15 mouse cellular contexts compared by ENCODE assay signal in genomic region chr17:80786061-80786851, GRCm38 (mm10). TPM values are rescaled to one million over a fixed set of nuclear protein-coding genes. Genes with fewer than 3 reads are reported as not detected.
DNase-seq lines count a peak whose midpoint lies in the region; ATAC-seq and TF ChIP-seq lines count a peak whose summit lies in the region.
"Had no signal": no experiment of that assay in that cellular context is flagged by ENCODE, and none has a peak within 500 bp of the region (broad histone marks: within the 10 kb centered on the region; RNA-seq: fewer than 3 reads in every experiment).

No protein-coding gene starts in this region.

- ATAC-seq in lung, embryonic 16.5 days (ENCODE audit: low read depth), result peak; percentile 84

- TF ChIP-seq EP300 in heart, adult 2 months (IDR thresholded peaks at IDR 0.05; ENCODE audit: insufficient read depth, low read depth, low read length), result peak; percentile 85

- intact Hi-C loops in heart, adult 2 months (cut with DNase I), result loop anchor here (5.0 kb wide), 1 partner anchor 34 kb away; no protein-coding TSS in a partner anchor
- intact Hi-C loops in heart, postnatal 14 days (cut with DNase I), result no loop called here

- H3K27me3 ChIP-seq in heart, adult 2 months (ENCODE audit: control insufficient read depth, insufficient read depth, low read length), result no peaks in the 10 kb centered on the region
- no peaks in the 10 kb centered on the region for H3K27me3 ChIP-seq in lung, embryonic 16.5 days (ENCODE audit: control insufficient read depth, insufficient read depth, low read depth, low read length)

- no peak overlapping the region for H3K4me2 ChIP-seq in lung, embryonic 16.5 days (ENCODE audit: low read depth, low read length)

- TF ChIP-seq CTCF in heart, adult 2 months (IDR thresholded peaks at IDR 0.05), result no peak

- no peak overlapping the region for H3K27ac ChIP-seq in heart, adult 2 months
- H3K27ac ChIP-seq in lung, embryonic 16.5 days (ENCODE audit: low read length), result peak overlapping the region; percentile 92

- H3K4me1 ChIP-seq in heart, adult 2 months (ENCODE audit: control insufficient read depth, insufficient read depth, low read length), result peaks cover 10% of the 10 kb centered on the region
- H3K4me1 ChIP-seq in lung, embryonic 16.5 days (replicated peaks; ENCODE audit: control insufficient read depth, insufficient read depth, low read length), result peaks cover 37% of the 10 kb centered on the region

- TF ChIP-seq POLR2A in heart, adult 2 months (IDR thresholded peaks at IDR 0.05; ENCODE audit: insufficient read depth, low read depth, low read length), result no peak

- H3K4me3 ChIP-seq in heart, adult 2 months, result no peak overlapping the region
- H3K4me3 ChIP-seq in lung, embryonic 16.5 days (ENCODE audit: low read length), result no peak overlapping the region
- H3K4me3 ChIP-seq: erythroblast, embryonic 14.5 days had no signal

- no peak for DNase-seq in heart, adult 2 months
- no peak for DNase-seq in heart, postnatal 14 days
- DNase-seq in ES-CJ7 (ENCODE audit: low read depth, low spot score), result peak; percentile 81
- DNase-seq in kidney, adult 8-10 months, result peak; percentile 55 to 76
- no peak for DNase-seq in T-cell, adult 2 months (ENCODE audit: low spot score)
- no peak for DNase-seq in layer of hippocampus, postnatal 10 days (ENCODE audit: low spot score in 2 of 2)
- no peak for DNase-seq in frontal cortex, adult 2 months (ENCODE audit: extremely low spot score in 1 of 2, low spot score in 1 of 2)
- DNase-seq: cerebellum, postnatal 10 days; gastrocnemius, postnatal 10 days; heart, postnatal 4 days; layer of hippocampus, adult 9-11 months; retina, postnatal 1 day; thymus, postnatal 36 days had no signal

- peaks cover 8% of the 10 kb centered on the region for H3K36me3 ChIP-seq in heart, adult 2 months (ENCODE audit: control insufficient read depth, insufficient read depth, low read length)
- H3K36me3 ChIP-seq in lung, embryonic 16.5 days (ENCODE audit: control insufficient read depth, insufficient read depth, low read length), result no peaks in the 10 kb centered on the region

- no peak overlapping the region for H3K9ac ChIP-seq in heart, adult 2 months (ENCODE audit: low read depth, low read length)
- H3K9ac ChIP-seq in lung, embryonic 16.5 days (ENCODE audit: low read length), result no peak overlapping the region

- WGBS in heart, adult 2 months, result 63% methylated on average over 8 of the region's 8 CpGs
- WGBS in lung, embryonic 16.5 days, result 21% methylated on average over 8 of the region's 8 CpGs

- H3K79me2 ChIP-seq in heart, adult 2 months (replicated peaks; ENCODE audit: control insufficient read depth, insufficient read depth, low read length), result no peaks in the 10 kb centered on the region

- no peaks in the 10 kb centered on the region for H3K9me3 ChIP-seq in lung, embryonic 16.5 days (ENCODE audit: control insufficient read depth, low read length)

RNA-seq across cellular contexts. Expression of gene Map4k3, which starts 58.0 kb away (rescaled TPM):
- 10 to 100 TPM; 24.4 to 24.7 TPM for total RNA-seq in heart, adult 2 months (2021)
- 12.8 and 20.3 TPM in 2 replicates for polyA plus RNA-seq in heart, adult 2 months (2012; rRNA removed)
- total RNA-seq in heart, postnatal 14 days (2021), result 10 to 100 TPM; 30.0 to 34.6 TPM
- polyA plus RNA-seq in lung, embryonic 16.5 days (2015; fragmentation: Nextera tagmentation; extraction: Ambion mirVana), result 42.5 and 44.0 TPM in 2 replicates
- 10 to 100 TPM; 72.8 to 78.3 TPM for total RNA-seq in layer of hippocampus, postnatal 10 days (2021)
- polyA plus RNA-seq in frontal cortex, adult 2 months (2012; rRNA removed), result 39.9 and 41.4 TPM in 2 replicates
- polyA plus RNA-seq: erythroblast, embryonic 14.5 days had no signal

Comparison
In these comparisons a context has a peak if more than half of its experiments do, and no peak if none do; other contexts are left out.
1. DNase-seq: peak in ES-CJ7 (single experiment) and kidney, adult 8-10 months (2 of 2); none in heart, adult 2 months (0 of 2), heart, postnatal 14 days (0 of 2), T-cell, adult 2 months (single experiment), layer of hippocampus, postnatal 10 days (0 of 2) and frontal cortex, adult 2 months (0 of 2).